Mouse (Mus musculus): Measurements from ENCODE around the gene Snx30.
A peak's percentile ranks its signal among the peaks of the same experiment; 100 is the strongest.

The Snx30 gene

DNA sequence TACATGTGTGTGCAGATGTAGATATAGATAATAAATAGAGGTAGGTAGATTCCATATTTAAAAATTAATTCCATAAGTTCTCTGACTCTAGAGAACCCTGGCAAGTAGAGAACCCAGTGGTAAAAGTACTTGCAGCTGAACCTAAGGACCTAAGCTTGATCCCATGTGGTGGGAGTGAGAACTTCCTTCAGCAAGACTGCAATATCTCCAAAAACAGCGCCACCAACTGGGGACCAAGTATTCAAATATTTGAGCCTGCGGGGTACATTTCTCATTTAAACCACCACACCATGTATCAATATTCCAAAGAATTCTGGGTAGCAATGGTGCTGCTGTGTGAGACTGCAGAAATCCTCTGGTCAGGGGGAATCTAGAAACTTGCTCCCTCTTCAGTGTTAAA lies 11.5 kb upstream of the Snx30 start:
- DNase-seq (ENCODE audit: low spot score in 2 of 2): no peak

DNA sequence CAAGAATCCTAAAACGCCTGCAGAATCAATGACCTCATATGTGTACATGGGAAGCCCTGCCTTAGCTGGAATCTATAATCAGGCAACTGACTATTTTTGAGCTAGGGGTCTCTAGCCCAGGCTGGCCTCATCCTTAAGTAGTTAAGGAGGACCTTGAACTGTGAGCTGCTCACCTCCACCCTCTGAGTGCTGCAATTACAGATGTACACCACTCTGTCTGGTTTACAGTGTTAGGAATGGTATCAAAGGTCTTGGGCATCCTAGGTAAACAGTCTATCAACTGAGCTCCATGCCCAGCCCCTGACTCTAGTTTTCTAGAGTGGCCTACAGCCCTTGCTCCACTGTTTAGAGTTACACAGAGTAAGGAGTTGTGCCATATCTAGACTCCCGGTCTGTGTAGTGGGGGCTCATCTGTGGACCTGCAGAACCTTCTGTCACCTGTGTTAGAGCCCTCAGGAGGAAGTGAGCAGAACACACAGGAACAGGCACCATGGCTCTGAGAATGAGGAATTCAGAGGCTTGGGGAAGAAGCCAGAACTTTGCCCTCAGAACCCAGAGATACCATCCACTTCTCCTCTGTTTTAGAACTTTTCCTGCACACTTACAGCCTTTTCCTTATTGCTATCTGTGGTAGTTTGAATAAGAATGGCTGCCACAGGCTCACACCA lies 9.7 kb upstream of the Snx30 start:
- no peak for DNase-seq (ENCODE audit: low spot score in 2 of 2)

DNA sequence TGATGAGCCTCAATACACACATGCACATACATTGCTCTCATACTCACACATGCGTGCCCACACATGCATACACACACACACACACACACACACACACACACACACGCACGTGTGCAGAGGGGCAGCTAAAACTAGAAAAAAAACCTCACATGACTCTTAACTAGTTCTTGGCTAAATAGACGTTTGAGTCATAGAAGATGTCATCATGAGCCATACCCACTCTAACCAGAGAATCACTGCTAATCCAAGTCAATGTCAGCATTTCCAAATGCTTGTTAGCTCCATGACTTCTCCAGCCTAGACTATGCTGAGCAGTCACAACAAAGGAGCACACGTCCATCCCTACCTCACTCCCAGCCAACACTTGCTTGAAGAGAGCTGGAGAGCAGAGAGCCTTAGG lies 5.5 kb upstream of the Snx30 start:
- no peak for DNase-seq (ENCODE audit: low spot score in 2 of 2)

DNA sequence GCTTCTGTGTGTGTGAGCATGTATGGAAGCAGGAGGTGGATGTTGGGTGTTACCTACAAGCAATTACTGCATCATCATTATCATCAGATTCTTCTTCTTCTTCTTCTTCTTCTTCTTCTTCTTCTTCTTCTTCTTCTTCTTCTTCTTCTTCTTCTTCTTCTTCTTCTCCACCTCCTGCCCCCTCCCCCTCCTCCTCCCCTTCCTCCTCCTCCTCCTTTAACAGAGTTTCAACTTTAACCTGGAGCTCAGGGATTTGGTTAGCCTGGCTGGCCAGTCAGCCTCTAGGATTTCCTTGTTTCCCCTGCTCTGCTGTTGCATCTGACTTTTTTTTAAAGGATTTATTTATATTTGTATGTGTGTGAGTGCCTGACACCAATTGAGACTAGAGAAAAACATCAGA lies 4.2 kb upstream of the Snx30 start, which contains the start of gene Inip:
Inip (minus strand) TSS at position 101 of the 400 bp plus-strand sequence.
- no peak for DNase-seq (ENCODE audit: low spot score in 2 of 2)

DNA sequence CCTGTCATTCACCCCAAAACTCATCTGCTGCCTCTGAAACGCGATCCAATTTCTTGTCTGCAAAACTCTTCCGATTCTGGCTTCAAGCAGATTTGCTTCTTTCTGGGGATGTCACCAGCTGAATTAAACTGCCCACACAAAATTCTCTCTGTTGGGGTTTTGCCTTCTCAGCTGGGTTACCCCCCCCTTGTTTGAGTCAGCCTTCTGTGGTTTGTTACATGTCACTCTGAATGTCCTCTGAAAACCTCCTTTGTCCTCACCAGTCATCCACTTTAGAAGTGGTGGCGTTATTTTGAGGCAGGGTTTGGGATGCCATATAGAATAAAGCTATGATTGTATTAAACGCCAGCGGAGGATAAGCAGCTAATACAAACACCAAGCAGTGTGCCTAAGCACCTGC lies 3.5 kb upstream of the Snx30 start:
- no peak for DNase-seq (ENCODE audit: low spot score in 2 of 2)

DNA sequence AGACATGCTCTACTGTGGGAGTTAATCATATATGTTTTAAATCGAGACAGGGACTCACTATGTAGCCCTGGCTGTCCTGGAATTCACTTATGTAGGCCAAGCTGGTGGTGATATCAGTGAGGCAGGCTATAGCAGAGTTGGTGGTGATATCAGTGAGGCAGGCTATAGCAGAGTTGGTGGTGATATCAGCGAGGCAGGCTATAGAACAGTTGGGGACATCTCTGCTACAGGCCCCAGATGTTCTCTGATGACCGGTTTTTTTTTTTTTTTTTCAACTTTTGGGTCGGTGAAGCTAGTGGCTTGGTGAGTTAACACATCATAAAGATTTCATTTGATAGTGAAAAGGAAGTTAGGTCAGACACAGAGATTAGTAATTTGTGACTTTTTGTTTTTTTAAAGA lies 2.8 kb upstream of the Snx30 start:
- no peak for DNase-seq (ENCODE audit: low spot score in 2 of 2)

DNA sequence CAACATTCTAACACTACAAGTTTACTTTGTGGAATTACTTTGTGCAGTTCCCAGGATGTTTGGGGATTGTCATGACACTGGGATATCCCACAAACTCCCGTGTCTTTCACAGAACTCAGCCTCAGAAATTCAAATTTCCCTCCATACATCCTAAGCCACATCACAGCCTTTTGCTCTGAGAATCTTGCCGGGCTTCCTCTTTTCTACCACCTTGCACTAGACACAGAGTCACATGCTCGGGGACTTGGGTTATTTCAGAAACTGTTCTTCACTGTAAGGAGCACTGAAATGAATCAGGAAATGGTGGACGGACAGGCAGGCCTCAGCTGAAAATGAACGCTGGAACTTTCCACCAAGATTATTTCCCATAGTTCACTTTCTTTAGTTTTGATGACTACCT lies 2.3 kb upstream of the Snx30 start:
- DNase-seq (ENCODE audit: low spot score in 2 of 2): no peak

DNA sequence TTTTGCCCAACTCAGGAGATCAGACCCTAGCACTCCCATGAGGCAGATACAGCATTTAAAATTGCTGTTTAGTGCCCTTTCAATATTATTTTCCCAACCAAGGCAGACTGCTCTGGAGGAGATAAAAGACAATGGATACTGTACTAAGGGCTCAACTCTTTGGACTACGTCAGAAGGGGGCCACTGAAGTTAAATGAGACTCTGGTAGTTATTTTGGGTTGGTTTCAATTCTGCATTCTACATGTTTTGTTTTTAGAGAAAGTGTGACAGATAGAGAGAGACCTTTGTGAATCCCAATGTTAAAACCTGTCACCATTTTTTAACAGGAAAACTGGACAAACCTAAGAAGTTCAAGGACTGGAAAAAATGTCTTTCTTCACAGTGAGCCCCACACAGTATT lies 886 bp upstream of the Snx30 start:
- DNase-seq (ENCODE audit: low spot score in 2 of 2): no peak

DNA sequence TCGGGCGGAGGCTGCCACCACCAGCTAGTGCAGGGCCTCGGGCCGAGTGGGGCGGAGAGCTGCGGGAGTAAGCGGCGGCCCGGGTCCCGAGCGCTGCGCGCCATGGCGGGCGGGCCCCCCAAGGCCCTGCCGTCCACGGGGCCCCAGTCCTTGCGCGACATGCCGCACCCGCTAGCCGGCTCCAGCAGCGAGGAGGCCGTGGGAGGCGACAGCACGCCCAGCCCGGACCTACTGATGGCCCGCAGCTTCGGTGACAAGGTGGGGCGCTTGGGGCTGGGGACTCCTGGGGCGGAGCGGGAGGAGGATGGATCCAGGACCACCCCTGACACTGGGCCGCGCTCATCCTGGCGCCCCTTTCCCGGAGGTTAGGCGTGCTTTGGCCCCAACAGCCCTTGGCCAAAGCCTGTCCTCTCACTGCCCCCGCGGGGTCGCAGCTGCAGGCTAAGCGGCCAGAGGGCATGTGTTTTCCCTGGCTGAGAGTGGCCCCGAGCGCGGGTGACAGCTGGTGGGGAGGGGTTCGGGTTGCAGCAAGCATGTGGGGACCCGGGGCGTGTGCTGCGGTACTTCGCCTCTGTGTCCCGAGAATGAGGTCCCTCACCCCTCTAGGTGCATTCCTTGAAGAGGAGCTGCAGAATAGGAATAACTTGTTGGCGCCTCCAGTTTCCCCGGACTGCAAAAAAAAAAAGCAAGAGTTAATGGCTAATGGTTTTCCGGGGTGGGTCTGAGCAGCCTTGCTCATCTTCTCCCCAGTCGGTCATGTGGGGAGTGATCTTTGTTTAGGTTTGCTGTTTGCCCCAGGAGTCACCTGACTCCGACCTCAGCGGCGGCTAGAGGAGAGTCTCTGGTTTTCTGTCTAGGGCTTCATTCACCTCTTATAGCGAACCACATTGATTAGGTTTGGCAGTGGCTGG lies 583 bp downstream of the Snx30 start:
- DNase-seq (ENCODE audit: low spot score in 2 of 2): peak in 1 of 2 experiments; percentile 22

DNA sequence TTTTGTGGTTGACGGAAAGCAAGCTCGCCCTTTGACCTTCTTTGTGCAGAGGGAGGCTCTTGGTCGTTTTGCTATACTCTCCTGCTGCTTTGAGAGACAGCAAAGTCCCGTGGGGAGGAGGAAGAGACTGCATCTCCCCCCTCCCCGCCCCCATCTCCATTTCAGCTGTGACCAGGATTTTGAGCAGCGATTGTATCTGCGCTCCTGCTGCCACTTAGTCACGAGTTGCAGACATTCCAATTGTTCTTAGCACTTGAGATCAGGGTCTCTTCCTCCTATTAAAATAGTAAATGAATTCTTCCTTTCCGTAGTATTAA lies 1.2 kb downstream of the Snx30 start:
- DNase-seq (ENCODE audit: low spot score in 2 of 2): no peak

DNA sequence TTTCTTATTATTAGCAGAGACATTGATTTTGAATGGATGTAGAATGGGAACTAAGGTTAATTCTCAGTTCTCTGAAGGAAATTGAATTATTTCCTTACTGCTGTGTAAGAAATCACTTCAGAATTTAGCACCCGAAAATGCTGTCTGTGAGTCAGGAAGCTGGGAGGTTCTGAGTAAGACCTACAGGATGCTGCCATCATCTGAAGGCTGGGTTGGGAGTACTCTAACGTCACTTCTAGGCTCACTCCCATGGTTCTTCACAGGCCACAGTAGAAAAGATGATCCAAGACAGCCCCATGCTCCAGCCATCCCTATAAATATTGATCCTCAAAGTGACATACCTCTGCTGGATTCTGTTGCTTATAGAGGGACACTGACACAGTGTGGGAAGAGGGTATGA lies 1.9 kb downstream of the Snx30 start:
- DNase-seq (ENCODE audit: low spot score in 2 of 2): no peak

DNA sequence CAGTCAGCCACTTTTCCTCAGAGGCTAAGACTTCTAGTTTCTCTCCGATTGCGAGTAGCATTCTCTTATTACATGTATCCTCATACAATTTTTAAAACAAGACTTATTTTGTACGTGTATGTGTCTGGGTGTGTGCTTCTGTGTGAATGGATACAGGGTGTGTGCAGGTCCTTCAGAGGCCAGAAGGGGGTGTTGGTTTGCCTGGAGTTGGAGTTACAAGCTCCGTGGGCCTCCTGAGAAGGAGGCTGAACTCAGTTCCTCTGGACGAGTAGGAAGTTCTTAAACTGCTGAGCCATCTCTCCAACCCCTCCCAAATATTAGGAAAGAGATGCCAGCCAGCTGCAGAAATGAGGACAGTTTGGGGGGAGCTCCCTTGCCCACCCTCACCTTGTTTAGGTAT lies 2.8 kb downstream of the Snx30 start:
- DNase-seq (ENCODE audit: low spot score in 2 of 2): no peak

DNA sequence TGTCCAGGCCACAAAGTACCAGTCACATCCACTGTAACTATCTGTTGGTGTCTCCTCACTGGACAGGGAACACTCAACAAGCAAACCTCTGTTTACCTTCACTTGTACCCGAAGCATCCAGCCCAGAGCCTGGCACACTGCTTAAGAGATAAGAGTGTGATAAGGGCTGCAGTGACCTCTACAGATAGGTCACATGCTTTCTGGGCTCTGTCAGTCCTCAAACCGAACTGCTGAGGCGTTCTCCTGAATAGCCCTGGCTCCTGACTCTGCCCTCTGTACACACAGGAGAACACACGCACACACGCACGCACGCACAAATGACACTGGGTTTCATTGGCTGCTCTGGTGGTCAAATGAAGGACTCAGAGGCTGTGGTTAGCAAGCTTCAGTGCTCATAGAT lies 8.5 kb downstream of the Snx30 start:
- DNase-seq (ENCODE audit: low spot score in 2 of 2): no peak

DNA sequence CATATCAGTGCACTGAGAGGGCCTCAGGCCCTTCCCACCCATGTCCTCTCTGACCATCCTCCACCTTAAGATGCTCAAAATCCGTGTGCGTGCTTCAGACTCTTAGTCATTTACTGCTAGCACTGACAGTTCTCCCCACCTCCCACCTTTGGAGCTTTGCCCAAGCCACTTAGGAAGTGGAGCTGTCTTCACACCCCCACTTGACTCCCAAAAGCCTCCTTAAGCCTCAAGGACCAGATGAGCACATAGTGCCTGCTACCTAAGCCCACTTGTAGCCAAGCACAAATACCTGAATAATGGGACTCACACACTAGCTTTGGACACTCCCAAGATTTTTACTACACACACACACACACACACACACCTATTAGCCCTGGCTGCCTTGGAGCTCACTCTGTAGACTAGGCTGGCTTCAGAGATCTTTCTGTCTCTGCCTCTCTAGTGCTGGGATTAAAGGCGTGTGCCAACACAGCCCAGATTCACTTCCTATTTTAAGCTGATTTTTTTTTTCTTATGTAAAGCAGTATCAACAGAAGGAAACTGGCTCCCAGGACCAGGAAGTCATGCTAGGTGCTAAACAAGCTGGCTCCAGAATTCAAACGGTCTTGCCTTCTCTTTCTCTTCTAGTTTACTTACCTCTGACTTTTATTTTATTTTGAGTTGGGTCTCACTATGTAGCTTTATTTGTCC lies 9.6 kb downstream of the Snx30 start:
- DNase-seq (ENCODE audit: low spot score in 2 of 2): peak in 1 of 2 experiments; percentile 56

DNA sequence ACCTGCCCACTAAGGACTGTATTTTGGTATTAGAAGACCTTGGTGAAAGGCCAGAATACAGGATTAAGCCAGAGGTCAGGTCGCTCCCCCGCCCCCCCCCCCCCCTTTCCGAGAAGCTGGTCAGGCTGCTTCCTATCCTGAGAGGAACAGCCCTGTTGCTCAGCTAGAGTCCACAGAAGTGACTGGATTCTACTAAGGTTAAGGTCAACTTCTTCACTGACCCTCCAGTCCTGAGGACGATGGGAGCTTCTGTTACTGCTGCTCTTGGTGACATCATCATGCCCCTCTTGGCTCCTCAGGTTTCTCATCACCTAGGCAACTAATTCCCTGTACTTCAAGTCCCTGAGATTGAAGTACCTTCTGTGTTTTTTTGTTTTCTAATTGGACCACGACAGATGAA lies 10.4 kb downstream of the Snx30 start:
- DNase-seq (ENCODE audit: low spot score in 2 of 2): no peak

DNA sequence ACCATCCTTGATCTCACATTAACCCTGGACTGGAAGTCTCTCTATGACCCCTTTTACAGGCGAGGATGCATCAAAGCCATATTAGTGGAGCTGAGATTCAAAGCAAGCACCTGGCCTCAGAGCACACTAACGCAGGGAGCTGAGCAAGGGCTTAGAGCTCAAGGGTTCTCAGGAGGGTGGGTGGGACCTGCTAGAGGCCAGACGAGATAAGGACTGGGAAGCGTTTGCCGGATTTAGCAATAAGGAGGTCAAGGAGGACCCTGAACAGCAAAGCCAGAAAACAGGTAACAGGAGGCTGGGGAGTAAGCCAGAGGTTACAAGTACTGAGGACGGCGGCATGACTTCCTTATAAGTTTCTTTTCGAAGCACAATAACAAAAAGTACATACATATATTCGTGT lies 10.8 kb downstream of the Snx30 start:
- no peak for DNase-seq (ENCODE audit: low spot score in 2 of 2)

DNA sequence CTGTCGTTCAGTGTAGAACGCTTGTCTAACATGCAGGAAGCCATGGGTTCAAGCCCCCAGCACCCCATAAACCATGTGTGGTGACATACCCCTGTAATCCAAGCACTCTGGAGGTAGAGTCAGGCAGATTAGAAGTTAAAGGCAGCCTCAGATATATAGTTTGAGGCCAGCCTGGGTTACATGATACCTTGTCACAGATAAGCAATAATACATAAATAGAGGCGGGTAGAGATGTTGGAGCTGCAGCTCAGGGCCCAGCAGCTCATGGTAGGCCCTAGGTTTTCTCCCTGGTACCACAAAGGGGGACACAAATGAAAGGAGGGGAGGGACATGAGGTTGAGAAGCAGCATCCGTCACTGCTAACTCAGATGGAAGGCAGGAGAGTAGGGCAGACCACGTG lies 12.2 kb downstream of the Snx30 start:
- DNase-seq (ENCODE audit: low spot score in 2 of 2): no peak

DNA sequence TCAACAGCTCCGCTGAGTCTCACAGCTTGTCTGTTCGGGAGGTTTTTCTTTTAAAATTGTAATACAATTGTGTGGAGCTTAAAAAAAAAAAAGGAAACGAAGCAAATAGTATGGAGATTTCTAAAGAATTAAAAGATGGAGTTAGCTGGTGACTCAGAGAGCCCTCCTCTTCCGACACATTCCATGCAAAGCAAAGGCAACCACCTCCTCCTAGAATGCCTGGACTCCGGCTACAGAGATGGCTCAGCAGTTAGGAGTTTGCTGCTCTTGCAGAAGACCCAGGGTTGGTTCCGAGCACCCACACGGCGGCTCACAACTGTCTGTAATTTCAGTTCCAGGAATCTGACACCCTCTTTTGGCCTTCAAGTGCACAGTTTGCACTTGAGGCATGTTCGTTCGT lies 12.9 kb downstream of the Snx30 start:
- peak in 1 of 2 experiments; percentile 30 for DNase-seq (ENCODE audit: low spot score in 2 of 2)

DNA sequence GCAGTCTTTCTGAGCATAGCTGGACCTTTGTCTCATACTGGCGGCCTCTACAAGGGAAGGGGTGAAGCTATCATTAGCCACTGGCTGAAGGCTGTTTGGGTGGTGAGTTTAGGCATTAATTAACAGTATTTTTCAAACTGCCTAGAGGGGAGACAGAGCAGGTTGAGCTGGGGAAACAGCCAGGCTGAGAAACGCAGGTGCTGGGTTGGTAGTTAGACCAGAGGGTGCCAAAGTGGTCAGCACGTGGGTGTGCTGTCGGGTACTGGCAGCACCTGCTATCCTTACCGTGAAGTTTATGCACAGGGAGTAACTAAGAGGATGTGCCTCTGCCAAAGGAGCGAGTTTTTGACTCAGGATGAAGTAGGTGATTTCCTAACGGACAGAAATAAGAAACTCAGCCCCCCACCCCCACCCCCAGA lies 13.4 kb downstream of the Snx30 start:
- DNase-seq (ENCODE audit: low spot score in 2 of 2): no peak

DNA sequence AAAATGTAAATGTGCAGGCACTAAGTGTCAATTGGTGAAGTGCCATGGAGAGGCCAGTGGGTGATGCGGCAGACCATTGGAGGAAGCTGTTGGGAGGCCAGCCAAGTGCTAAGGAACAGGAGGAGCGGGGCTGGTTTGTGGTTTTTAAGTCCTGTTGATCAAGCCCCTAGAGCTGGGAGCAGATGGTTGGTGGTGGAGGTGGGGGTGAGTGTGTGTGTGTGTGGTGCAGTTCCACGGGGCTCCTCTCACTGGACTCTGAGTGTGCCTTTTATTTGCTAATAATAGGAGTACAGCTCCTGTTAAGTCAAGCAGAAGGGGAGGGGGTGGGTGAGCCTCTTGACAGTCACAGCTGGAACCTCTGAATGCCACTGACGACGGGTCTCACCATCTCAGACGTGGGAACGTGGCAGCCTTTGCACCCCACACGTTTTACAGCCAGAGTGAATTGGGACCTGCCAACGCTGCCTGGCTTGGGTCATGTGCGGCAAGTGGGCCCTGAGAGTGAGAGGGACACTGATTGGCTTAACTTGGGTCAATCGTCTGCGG lies 13.9 kb downstream of the Snx30 start:
- no peak for DNase-seq (ENCODE audit: low spot score in 2 of 2)

DNA sequence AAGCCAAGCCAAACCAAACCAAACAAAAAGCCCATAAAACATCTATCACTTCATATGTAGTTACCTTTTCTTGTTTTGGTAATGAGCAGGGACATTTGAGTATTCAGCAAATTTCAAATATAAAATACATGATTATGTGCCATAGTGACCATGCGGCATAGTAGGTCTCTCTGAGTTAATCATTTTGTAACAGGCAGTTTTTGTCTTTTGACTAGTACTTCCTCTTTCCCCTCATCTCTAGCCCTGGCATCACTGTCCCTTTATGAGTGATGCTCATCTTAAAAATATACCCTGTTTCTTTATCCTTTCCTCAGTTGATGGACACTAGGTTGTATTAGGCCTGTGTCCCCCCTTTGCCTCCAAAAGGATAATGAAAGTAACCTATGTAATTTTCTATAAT lies 15.9 kb downstream of the Snx30 start:
- no peak for DNase-seq (ENCODE audit: low spot score in 2 of 2)

DNA sequence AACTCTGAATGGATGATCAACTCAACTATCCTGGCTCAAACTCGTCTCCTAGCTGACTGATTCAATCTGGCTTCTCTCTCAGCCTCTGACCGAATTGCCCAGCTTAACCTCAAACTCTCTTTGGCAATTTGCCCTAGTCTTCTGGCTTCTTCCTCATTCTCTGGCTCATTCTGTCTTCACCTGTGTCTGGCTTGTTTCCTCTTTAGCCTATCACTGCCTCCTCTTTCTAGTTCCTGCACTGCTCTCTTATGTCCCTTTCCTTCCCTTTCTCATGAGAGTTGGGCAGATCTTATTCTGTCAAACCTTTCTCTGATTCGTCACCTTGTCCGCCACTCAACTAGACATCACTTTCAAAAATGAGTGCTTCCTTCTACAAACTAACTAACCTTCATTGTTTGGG lies 16.5 kb downstream of the Snx30 start:
- DNase-seq (ENCODE audit: low spot score in 2 of 2): no peak

DNA sequence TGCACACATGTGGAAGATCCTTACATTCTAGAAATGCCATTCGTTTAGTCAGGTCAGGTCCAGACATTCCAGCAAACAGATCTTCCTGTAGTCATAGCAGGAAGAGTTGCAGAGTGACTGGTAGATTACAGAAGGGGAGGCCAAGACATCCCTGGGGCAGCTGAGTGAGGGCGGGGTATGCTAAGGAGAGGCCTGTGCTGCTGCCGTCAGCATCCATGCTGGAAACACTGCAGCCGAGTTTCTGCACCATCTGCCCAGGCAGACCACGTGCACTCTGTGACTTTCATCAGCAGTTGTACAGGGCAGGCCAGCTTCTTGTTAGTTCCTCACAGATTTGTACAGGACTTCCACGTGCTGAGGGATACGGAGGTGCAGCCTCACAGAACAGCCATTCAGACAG lies 17.8 kb downstream of the Snx30 start:
- DNase-seq (ENCODE audit: low spot score in 2 of 2): peak; percentile 51 to 59
